Mouse (Mus musculus): ENCODE results near the gene Galntl5. TPM values are rescaled to one million over a fixed set of nuclear protein-coding genes. Genes with fewer than 3 reads are reported as not detected.

Galntl5 gene
- total and polyA plus RNA-seq, 2 experiments from 2014 or later: not detected

GRCm38 (mm10) chr5:25247036-25247435, 65.8 kb downstream of the Galntl5 start:
- no peaks in the 10 kb centered on the region for H3K4me1 ChIP-seq (ENCODE audit: control insufficient read depth, insufficient read depth)
- no peak overlapping the region for H3K27ac ChIP-seq (ENCODE audit: low read depth)
- WGBS: 70% methylated on average over 3 of the region's 3 CpGs
- H3K4me2 ChIP-seq (ENCODE audit: low read depth, low read length): no peak overlapping the region
- H3K27me3 ChIP-seq (ENCODE audit: control insufficient read depth, insufficient read depth, low read length): no peaks in the 10 kb centered on the region
- no peak for ATAC-seq (ENCODE audit: insufficient read depth, low read depth)
- H3K36me3 ChIP-seq (replicated peaks; ENCODE audit: control insufficient read depth, insufficient read depth, low read length): peaks cover 26% of the 10 kb centered on the region
- no peaks in the 10 kb centered on the region for H3K9me3 ChIP-seq (replicated peaks; ENCODE audit: control insufficient read depth, low read length)
- no peak for DNase-seq (ENCODE audit: low spot score)
- H3K4me3 ChIP-seq (ENCODE audit: low read depth, low read length): no peak overlapping the region
- no peak overlapping the region for H3K9ac ChIP-seq (replicated peaks; ENCODE audit: low read depth, low read length)
- TF ChIP-seq EP300 (IDR thresholded peaks at IDR 0.05; ENCODE audit: low read depth) (no peak), CTCF (IDR thresholded peaks at IDR 0.05; ENCODE audit: low read depth) (no peak)

DNA sequence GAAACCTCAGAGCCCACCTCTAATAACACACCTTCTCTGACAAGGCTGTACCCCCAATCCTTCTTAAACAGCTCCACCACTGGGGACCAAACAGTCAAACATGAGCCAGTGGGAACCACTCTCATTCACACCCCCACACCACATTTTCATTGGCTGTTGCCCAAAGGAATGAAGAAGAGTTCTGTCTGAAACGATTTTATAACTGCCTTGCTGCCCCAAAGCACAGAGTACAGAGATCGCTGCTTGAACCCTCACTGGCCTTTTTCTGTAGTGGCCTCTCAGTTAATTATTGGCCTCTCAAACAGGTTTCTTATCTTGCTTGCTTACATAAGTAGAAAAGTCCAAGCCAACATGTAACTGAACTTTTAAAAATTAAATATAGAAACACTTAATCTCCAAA, 71.2 kb downstream of the Galntl5 start:
- ATAC-seq (ENCODE audit: insufficient read depth, low read depth): no peak

DNA sequence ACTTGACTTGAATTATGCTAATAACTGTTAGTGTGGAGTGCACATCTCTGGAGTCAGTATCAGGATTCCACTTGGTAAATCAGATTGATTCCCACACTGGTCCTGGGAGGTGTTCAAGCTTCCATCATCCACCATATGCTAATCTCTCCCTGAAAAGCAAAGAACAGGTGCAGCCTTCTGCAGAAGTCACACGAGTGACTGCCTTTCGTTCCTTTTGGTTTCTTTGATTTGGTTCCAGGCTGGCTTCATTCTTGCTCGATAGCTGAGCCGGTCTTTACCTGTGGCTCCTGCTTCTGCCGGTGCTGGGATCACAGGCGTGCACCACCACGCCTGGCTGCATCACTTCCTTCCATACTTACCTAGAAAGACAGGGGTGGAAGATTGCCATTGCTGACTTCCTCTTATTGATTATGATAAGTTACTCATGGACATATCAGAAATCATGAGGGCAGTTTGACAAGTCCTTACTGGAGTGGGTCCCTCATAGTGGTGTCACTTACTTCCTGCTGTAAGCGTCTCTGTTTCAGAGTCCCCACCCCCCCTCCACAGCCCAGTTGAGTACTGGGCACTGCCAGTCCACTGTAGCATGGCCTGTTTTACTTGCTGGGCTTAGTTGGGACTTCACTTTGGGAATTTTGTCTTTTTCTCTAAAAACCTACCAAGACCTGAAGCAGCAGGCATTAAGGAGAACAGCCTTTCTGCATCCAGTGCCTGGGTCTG, 71.7 kb downstream of the Galntl5 start:
- no peak overlapping the region for H3K4me2 ChIP-seq (ENCODE audit: low read depth, low read length)
- peaks cover 69% of the 10 kb centered on the region for H3K36me3 ChIP-seq (replicated peaks; ENCODE audit: control insufficient read depth, insufficient read depth, low read length)
- no peak for ATAC-seq (ENCODE audit: insufficient read depth, low read depth)

More for the DNA sequence above, 71.2 kb downstream of the Galntl5 start:
- WGBS: 30% methylated on average over 2 of the region's 2 CpGs
- TF ChIP-seq EP300 (IDR thresholded peaks at IDR 0.05; ENCODE audit: low read depth) (no peak), CTCF (IDR thresholded peaks at IDR 0.05; ENCODE audit: low read depth) (no peak)
- Histone ChIP-seq H3K4me1 (ENCODE audit: control insufficient read depth, insufficient read depth) (no peaks in the 10 kb centered on the region), H3K4me3 (ENCODE audit: low read depth, low read length) (no peak overlapping the region), H3K9ac (replicated peaks; ENCODE audit: low read depth, low read length) (no peak overlapping the region), H3K27me3 (ENCODE audit: control insufficient read depth, insufficient read depth, low read length) (no peaks in the 10 kb centered on the region), H3K4me2 (ENCODE audit: low read depth, low read length) (no peak overlapping the region), H3K9me3 (replicated peaks; ENCODE audit: control insufficient read depth, low read length) (no peaks in the 10 kb centered on the region), H3K27ac (ENCODE audit: low read depth) (no peak overlapping the region; the same call in 1 of the 2 replicates), H3K36me3 (replicated peaks; ENCODE audit: control insufficient read depth, insufficient read depth, low read length) (peaks cover 63% of the 10 kb centered on the region)
- no peak for DNase-seq (ENCODE audit: low spot score)

DNA sequence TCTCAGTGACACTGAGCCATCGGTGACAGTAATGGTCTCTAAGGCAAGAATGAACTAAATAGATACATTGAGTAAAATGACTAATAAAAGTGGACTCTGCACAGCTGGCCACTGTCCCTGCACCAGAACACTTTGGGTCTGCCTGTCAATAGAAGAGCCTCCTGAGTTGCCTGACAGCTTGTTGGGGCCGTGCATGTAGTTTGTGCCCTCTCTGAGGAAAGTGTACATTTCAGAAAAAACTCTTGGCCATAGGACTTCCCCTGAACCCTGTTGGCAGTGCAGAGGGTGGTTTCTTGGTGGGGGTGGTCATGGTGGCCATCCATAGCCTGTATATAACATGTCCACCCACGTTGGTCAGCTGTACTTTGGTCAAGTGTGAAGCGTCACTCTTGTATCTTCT, 73.2 kb downstream of the Galntl5 start:
- 93% methylated on average over 4 of the region's 4 CpGs for WGBS
- TF ChIP-seq EP300 (IDR thresholded peaks at IDR 0.05; ENCODE audit: low read depth) (no peak), CTCF (IDR thresholded peaks at IDR 0.05; ENCODE audit: low read depth) (no peak)
- DNase-seq (ENCODE audit: low spot score): no peak
- H3K4me1 ChIP-seq (ENCODE audit: control insufficient read depth, insufficient read depth): no peaks in the 10 kb centered on the region
- H3K27ac ChIP-seq (ENCODE audit: low read depth): no peak overlapping the region
- H3K27me3 ChIP-seq (ENCODE audit: control insufficient read depth, insufficient read depth, low read length): no peaks in the 10 kb centered on the region
- H3K4me2 ChIP-seq (ENCODE audit: low read depth, low read length): no peak overlapping the region
- no peak for ATAC-seq (ENCODE audit: insufficient read depth, low read depth)
- H3K36me3 ChIP-seq (replicated peaks; ENCODE audit: control insufficient read depth, insufficient read depth, low read length): peaks cover 84% of the 10 kb centered on the region
- no peak overlapping the region for H3K9ac ChIP-seq (replicated peaks; ENCODE audit: low read depth, low read length)
- H3K4me3 ChIP-seq (ENCODE audit: low read depth, low read length): no peak overlapping the region
- no peaks in the 10 kb centered on the region for H3K9me3 ChIP-seq (replicated peaks; ENCODE audit: control insufficient read depth, low read length)

More for the DNA sequence above, 71.7 kb downstream of the Galntl5 start:
- no peak for DNase-seq (ENCODE audit: low spot score)
- no peaks in the 10 kb centered on the region for H3K4me1 ChIP-seq (ENCODE audit: control insufficient read depth, insufficient read depth)
- no peaks in the 10 kb centered on the region for H3K9me3 ChIP-seq (replicated peaks; ENCODE audit: control insufficient read depth, low read length)
- TF ChIP-seq EP300 (IDR thresholded peaks at IDR 0.05; ENCODE audit: low read depth): no peak
- TF ChIP-seq CTCF (IDR thresholded peaks at IDR 0.05; ENCODE audit: low read depth): no peak
- WGBS: 79% methylated on average over 8 of the region's 8 CpGs
- H3K4me3 ChIP-seq (ENCODE audit: low read depth, low read length): no peak overlapping the region
- H3K27ac ChIP-seq (ENCODE audit: low read depth): no peak overlapping the region
- no peaks in the 10 kb centered on the region for H3K27me3 ChIP-seq (ENCODE audit: control insufficient read depth, insufficient read depth, low read length)
- no peak overlapping the region for H3K9ac ChIP-seq (replicated peaks; ENCODE audit: low read depth, low read length)

GRCm38 (mm10) chr5:25256686-25257085, 75.4 kb downstream of the Galntl5 start:
- ATAC-seq (ENCODE audit: insufficient read depth, low read depth) (no peak), DNase-seq (ENCODE audit: low spot score) (no peak)
- H3K4me1 ChIP-seq (ENCODE audit: control insufficient read depth, insufficient read depth): no peaks in the 10 kb centered on the region
- H3K36me3 ChIP-seq (replicated peaks; ENCODE audit: control insufficient read depth, insufficient read depth, low read length): peaks cover 80% of the 10 kb centered on the region
- WGBS: 66% methylated on average over 2 of the region's 2 CpGs
- no peak overlapping the region for H3K9ac ChIP-seq (replicated peaks; ENCODE audit: low read depth, low read length)
- H3K27ac ChIP-seq (ENCODE audit: low read depth): no peak overlapping the region
- no peaks in the 10 kb centered on the region for H3K9me3 ChIP-seq (replicated peaks; ENCODE audit: control insufficient read depth, low read length)
- H3K4me3 ChIP-seq (ENCODE audit: low read depth, low read length): no peak overlapping the region
- H3K4me2 ChIP-seq (ENCODE audit: low read depth, low read length): no peak overlapping the region
- H3K27me3 ChIP-seq (ENCODE audit: control insufficient read depth, insufficient read depth, low read length): no peaks in the 10 kb centered on the region
- TF ChIP-seq EP300 (IDR thresholded peaks at IDR 0.05; ENCODE audit: low read depth) (no peak), CTCF (IDR thresholded peaks at IDR 0.05; ENCODE audit: low read depth) (no peak)

DNA sequence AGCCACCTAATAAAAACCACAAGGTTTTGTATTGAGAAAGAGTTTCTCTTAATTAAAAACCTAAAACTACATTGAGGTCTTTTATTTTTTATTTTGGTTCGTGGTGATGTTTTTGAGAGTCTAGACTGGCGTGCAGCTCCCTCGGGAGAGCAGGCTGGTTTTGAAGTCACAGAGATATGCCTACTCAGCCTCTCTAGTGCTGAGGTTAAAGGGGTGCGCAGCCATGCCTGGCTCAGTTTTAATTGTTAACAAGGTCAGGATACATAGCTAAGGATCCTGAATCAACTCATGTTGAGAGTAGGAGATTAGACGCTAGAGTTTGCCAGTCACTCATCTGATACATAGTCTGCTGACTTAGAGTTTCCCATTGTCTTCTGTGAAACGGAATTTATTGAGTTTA, 80.2 kb downstream of the Galntl5 start:
- WGBS: 68% methylated on average over 6 of the region's 6 CpGs
- Histone ChIP-seq H3K27ac (ENCODE audit: low read depth) (no peak overlapping the region), H3K36me3 (replicated peaks; ENCODE audit: control insufficient read depth, insufficient read depth, low read length) (peaks cover 81% of the 10 kb centered on the region), H3K9ac (replicated peaks; ENCODE audit: low read depth, low read length) (no peak overlapping the region), H3K27me3 (ENCODE audit: control insufficient read depth, insufficient read depth, low read length) (no peaks in the 10 kb centered on the region), H3K4me2 (ENCODE audit: low read depth, low read length) (no peak overlapping the region), H3K4me3 (ENCODE audit: low read depth, low read length) (no peak overlapping the region), H3K4me1 (ENCODE audit: control insufficient read depth, insufficient read depth) (no peaks in the 10 kb centered on the region), H3K9me3 (replicated peaks; ENCODE audit: control insufficient read depth, low read length) (no peaks in the 10 kb centered on the region)
- no peak for DNase-seq (ENCODE audit: low spot score)
- no peak for ATAC-seq (ENCODE audit: insufficient read depth, low read depth)
- no peak for TF ChIP-seq CTCF (IDR thresholded peaks at IDR 0.05; ENCODE audit: low read depth)
- no peak for TF ChIP-seq EP300 (IDR thresholded peaks at IDR 0.05; ENCODE audit: low read depth)

All from heart, postnatal 0 days (tissue).